Mouse (Mus musculus): ENCODE data around the gene Ptpn21. TPM values are rescaled to one million over a fixed set of nuclear protein-coding genes. Genes with fewer than 3 reads are reported as not detected.

Ptpn21 gene
- polyA plus RNA-seq, 1 experiment from 2014 or later: 6.4 TPM

DNA sequence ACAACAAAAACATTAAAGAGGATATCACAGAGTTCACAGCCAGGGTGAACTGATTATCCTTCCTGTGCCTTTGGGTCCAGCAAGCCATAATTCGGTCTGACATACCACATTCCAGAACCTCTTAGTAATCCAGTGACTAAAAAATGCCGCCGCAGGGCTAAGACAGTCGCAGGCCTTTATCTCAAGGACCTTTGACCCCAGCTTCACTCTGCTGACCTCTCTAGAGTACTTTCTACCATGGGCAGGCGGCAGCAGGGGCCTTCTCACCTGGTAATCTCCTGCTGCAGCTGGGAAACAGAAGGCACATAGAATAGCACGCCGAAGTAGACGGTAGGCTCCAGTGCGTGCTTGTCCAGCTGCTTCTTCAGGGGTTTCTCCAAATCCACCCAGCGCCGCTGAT is 22.4 kb downstream of the Ptpn21 start:
- Histone ChIP-seq H3K4me3 (ENCODE audit: low read depth, low read length) (no peak overlapping the region), H3K4me1 (replicated peaks; ENCODE audit: control insufficient read depth, insufficient read depth, low read length) (no peaks in the 10 kb centered on the region), H3K4me2 (replicated peaks; ENCODE audit: low read depth, low read length) (no peak overlapping the region), H3K27me3 (ENCODE audit: control insufficient read depth, insufficient read depth, low read length) (no peaks in the 10 kb centered on the region), H3K27ac (ENCODE audit: low read depth, low read length) (no peak overlapping the region), H3K36me3 (ENCODE audit: control insufficient read depth, insufficient read depth, low read length) (no peaks in the 10 kb centered on the region), H3K9me3 (ENCODE audit: control insufficient read depth, low read length) (no peaks in the 10 kb centered on the region), H3K9ac (ENCODE audit: low read depth, low read length) (no peak overlapping the region)
- 24% methylated on average over 11 of the region's 11 CpGs for WGBS
- ATAC-seq (ENCODE audit: low FRiP score) (no peak), DNase-seq (ENCODE audit: low spot score) (no peak)

DNA sequence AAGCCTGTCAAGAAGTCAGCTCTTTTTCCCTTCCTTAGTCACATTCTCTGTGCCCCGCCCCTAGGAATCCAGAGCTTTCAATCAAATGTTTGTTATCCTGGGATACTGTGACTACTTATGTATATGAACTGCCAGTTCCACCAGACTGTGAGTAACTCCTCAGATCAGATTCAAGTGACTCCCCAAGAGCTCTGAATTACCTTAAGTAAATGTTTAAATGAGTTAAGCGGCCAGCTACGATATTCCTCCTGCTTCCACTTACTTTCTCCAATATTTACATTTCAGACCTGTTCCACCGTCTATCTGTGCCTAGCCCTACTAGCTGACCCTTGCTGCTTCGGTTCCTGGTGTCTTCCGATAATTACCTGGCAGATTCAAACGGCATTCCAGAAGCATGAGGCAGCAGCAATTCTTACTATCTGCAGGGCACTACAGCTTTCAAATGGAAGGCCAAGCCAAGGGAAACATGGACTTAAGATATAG is 23.5 kb downstream of the Ptpn21 start:
- Histone ChIP-seq H3K9me3 (ENCODE audit: control insufficient read depth, low read length) (no peaks in the 10 kb centered on the region), H3K27me3 (ENCODE audit: control insufficient read depth, insufficient read depth, low read length) (no peaks in the 10 kb centered on the region), H3K4me1 (replicated peaks; ENCODE audit: control insufficient read depth, insufficient read depth, low read length) (no peaks in the 10 kb centered on the region), H3K9ac (ENCODE audit: low read depth, low read length) (no peak overlapping the region), H3K36me3 (ENCODE audit: control insufficient read depth, insufficient read depth, low read length) (no peaks in the 10 kb centered on the region), H3K4me3 (ENCODE audit: low read depth, low read length) (no peak overlapping the region), H3K27ac (ENCODE audit: low read depth, low read length) (no peak overlapping the region), H3K4me2 (replicated peaks; ENCODE audit: low read depth, low read length) (no peak overlapping the region)
- 63% methylated on average over 7 of the region's 7 CpGs for WGBS
- ATAC-seq (ENCODE audit: low FRiP score) (no peak), DNase-seq (ENCODE audit: low spot score) (peak; percentile 14)

DNA sequence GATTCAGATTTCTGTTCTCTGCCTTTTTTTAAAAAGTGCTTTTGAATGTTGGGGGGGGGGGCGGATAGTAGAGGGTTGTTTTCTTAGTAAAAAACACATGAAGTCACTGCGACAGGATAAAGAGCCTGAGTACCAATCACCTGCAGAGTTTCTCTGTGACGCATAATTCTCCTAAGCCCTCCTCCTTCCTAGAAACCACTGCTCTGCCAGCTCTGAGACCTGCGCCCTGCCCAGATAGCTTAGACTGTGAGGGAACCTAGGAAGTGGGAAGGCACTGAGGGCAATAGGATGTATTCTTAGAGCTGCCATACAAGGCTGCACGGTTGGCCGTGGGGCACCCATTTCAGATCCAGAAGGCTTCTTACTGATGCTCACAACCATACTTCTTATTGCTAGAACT is 24.4 kb downstream of the Ptpn21 start:
- Histone ChIP-seq H3K27ac (ENCODE audit: low read depth, low read length) (no peak overlapping the region), H3K4me1 (replicated peaks; ENCODE audit: control insufficient read depth, insufficient read depth, low read length) (no peaks in the 10 kb centered on the region), H3K36me3 (ENCODE audit: control insufficient read depth, insufficient read depth, low read length) (no peaks in the 10 kb centered on the region), H3K27me3 (ENCODE audit: control insufficient read depth, insufficient read depth, low read length) (no peaks in the 10 kb centered on the region), H3K9me3 (ENCODE audit: control insufficient read depth, low read length) (no peaks in the 10 kb centered on the region), H3K9ac (ENCODE audit: low read depth, low read length) (no peak overlapping the region), H3K4me3 (ENCODE audit: low read depth, low read length) (no peak overlapping the region), H3K4me2 (replicated peaks; ENCODE audit: low read depth, low read length) (no peak overlapping the region)
- WGBS: 67% methylated on average over 6 of the region's 6 CpGs
- DNase-seq (ENCODE audit: low spot score): no peak
- ATAC-seq (ENCODE audit: low FRiP score): no peak

DNA sequence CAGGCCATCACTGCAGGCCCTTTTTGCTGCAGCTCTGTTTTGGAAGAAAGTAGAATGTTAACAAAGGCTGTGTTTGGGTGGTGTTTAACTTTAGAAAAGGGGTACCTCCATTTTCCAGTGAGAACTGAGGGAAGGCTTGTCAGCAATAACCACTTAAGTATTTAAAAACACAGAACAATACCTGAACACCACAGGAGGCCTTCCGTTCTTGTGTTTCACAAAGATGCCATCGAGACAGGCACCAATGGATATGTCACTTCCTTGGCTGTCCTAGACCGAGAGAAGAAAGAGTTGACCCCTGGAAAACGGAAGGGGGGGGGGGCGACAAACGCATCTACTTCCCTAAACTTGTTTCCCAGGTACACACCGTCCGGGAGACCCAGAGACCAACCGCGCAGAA is 33.2 kb downstream of the Ptpn21 start:
- Histone ChIP-seq H3K9ac (ENCODE audit: low read depth, low read length) (no peak overlapping the region), H3K9me3 (ENCODE audit: control insufficient read depth, low read length) (no peaks in the 10 kb centered on the region), H3K4me1 (replicated peaks; ENCODE audit: control insufficient read depth, insufficient read depth, low read length) (no peaks in the 10 kb centered on the region), H3K4me2 (replicated peaks; ENCODE audit: low read depth, low read length) (no peak overlapping the region), H3K36me3 (ENCODE audit: control insufficient read depth, insufficient read depth, low read length) (no peaks in the 10 kb centered on the region), H3K27me3 (ENCODE audit: control insufficient read depth, insufficient read depth, low read length) (no peaks in the 10 kb centered on the region), H3K27ac (ENCODE audit: low read depth, low read length) (no peak overlapping the region), H3K4me3 (ENCODE audit: low read depth, low read length) (no peak overlapping the region)
- DNase-seq (ENCODE audit: low spot score) (no peak), ATAC-seq (ENCODE audit: low FRiP score) (no peak)
- WGBS: 80% methylated on average over 10 of the region's 10 CpGs

DNA sequence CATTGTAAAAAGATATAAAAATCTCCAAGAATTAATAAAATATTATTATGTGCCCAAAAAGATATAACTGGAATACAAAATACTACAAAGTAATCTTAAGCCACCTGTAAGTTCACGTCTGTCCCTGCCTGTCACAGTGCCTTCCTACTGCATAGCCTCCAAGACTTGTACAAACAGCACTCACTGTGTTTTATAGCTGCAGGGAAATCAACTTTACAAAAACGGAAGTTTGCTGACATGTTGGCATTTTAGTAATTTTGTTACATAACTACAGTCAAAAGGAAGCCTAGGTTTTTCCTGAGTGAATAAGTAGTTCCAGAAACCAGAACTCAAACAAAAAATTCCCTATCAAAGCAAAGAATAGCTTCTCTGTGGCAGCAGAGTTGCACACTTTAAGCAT is 33.7 kb downstream of the Ptpn21 start:
- Histone ChIP-seq H3K9me3 (ENCODE audit: control insufficient read depth, low read length) (no peaks in the 10 kb centered on the region), H3K4me1 (replicated peaks; ENCODE audit: control insufficient read depth, insufficient read depth, low read length) (no peaks in the 10 kb centered on the region), H3K4me3 (ENCODE audit: low read depth, low read length) (no peak overlapping the region), H3K27me3 (ENCODE audit: control insufficient read depth, insufficient read depth, low read length) (no peaks in the 10 kb centered on the region), H3K27ac (ENCODE audit: low read depth, low read length) (no peak overlapping the region), H3K9ac (ENCODE audit: low read depth, low read length) (no peak overlapping the region), H3K36me3 (ENCODE audit: control insufficient read depth, insufficient read depth, low read length) (no peaks in the 10 kb centered on the region), H3K4me2 (replicated peaks; ENCODE audit: low read depth, low read length) (no peak overlapping the region)
- 86% methylated on average over 2 of the region's 2 CpGs for WGBS
- DNase-seq (ENCODE audit: low spot score) (no peak), ATAC-seq (ENCODE audit: low FRiP score) (no peak)

DNA sequence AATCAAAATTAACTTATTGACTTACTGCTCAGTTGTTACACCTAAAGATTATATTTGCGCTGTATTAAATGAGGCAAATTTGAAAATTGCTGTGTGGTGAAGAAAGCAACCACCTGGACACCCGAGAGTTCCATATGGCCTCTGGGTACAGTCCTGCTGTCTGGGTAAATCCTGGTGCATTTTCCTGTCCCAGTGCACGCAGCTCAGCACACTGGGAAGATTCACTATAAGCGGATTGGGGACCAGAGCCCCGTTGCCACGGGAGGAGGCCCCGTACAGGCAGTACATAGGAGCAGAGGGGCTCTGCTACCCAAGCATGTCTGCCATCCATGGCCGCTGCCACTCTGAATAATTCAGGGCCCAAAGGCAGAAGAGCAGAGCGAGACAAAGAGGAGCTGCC is 35.6 kb downstream of the Ptpn21 start:
- Histone ChIP-seq H3K9me3 (ENCODE audit: control insufficient read depth, low read length) (no peaks in the 10 kb centered on the region), H3K27ac (ENCODE audit: low read depth, low read length) (no peak overlapping the region), H3K4me2 (replicated peaks; ENCODE audit: low read depth, low read length) (no peak overlapping the region), H3K4me3 (ENCODE audit: low read depth, low read length) (no peak overlapping the region), H3K4me1 (replicated peaks; ENCODE audit: control insufficient read depth, insufficient read depth, low read length) (no peaks in the 10 kb centered on the region), H3K36me3 (ENCODE audit: control insufficient read depth, insufficient read depth, low read length) (no peaks in the 10 kb centered on the region), H3K9ac (ENCODE audit: low read depth, low read length) (no peak overlapping the region), H3K27me3 (ENCODE audit: control insufficient read depth, insufficient read depth, low read length) (no peaks in the 10 kb centered on the region)
- ATAC-seq (ENCODE audit: low FRiP score) (no peak), DNase-seq (ENCODE audit: low spot score) (no peak)
- WGBS: 87% methylated on average over 9 of the region's 9 CpGs

DNA sequence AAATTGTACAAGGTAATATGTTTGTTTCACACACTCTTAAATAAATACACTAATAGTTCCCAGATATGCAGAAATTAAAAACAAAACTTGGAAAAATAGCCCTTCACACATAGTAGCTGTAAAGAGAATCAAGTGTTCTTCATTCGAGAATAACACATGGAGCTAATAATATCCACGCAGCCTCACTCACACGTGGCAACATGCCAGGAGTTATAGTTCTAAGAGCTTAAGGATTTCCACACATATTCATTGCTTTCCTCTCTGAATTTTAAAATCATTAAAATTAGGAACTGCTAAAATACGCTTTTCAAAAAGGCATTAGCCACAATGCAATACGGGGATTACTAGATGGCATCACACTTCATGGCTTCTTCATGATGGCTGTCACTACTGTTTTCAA is 40.0 kb downstream of the Ptpn21 start:
- H3K4me3 ChIP-seq (ENCODE audit: low read depth, low read length): no peak overlapping the region
- H3K4me1 ChIP-seq (replicated peaks; ENCODE audit: control insufficient read depth, insufficient read depth, low read length): no peaks in the 10 kb centered on the region
- no peak overlapping the region for H3K27ac ChIP-seq (ENCODE audit: low read depth, low read length)
- H3K4me2 ChIP-seq (replicated peaks; ENCODE audit: low read depth, low read length): no peak overlapping the region
- no peaks in the 10 kb centered on the region for H3K36me3 ChIP-seq (ENCODE audit: control insufficient read depth, insufficient read depth, low read length)
- DNase-seq (ENCODE audit: low spot score) (no peak), ATAC-seq (ENCODE audit: low FRiP score) (no peak)
- no peak overlapping the region for H3K9ac ChIP-seq (ENCODE audit: low read depth, low read length)
- H3K27me3 ChIP-seq (ENCODE audit: control insufficient read depth, insufficient read depth, low read length): no peaks in the 10 kb centered on the region
- WGBS: 92% methylated on average over 5 of the region's 5 CpGs
- no peaks in the 10 kb centered on the region for H3K9me3 ChIP-seq (ENCODE audit: control insufficient read depth, low read length)

DNA sequence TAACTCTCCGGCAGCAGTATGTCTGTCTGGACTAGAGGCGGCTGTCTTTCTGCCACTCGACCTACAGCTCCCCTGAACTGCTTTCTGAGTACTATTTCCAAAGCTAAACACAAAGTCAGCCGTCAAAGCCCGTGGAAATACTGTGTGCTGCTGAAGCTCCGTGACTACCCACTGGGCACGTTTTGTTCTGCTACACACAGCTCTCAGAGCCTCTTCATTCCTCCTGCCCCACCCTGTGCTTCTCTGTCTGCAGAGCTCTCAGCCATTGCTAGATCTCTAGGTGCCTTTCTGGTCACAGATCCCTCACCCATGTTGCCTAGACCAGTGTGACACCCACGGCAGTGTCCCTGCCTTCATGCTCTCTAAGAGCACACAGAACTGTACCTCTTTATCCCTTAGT is 47.0 kb downstream of the Ptpn21 start:
- Histone ChIP-seq H3K4me3 (ENCODE audit: low read depth, low read length) (no peak overlapping the region), H3K36me3 (ENCODE audit: control insufficient read depth, insufficient read depth, low read length) (no peaks in the 10 kb centered on the region), H3K27me3 (ENCODE audit: control insufficient read depth, insufficient read depth, low read length) (no peaks in the 10 kb centered on the region), H3K9ac (ENCODE audit: low read depth, low read length) (no peak overlapping the region), H3K4me2 (replicated peaks; ENCODE audit: low read depth, low read length) (no peak overlapping the region), H3K27ac (ENCODE audit: low read depth, low read length) (no peak overlapping the region), H3K4me1 (replicated peaks; ENCODE audit: control insufficient read depth, insufficient read depth, low read length) (no peaks in the 10 kb centered on the region), H3K9me3 (ENCODE audit: control insufficient read depth, low read length) (no peaks in the 10 kb centered on the region)
- ATAC-seq (ENCODE audit: low FRiP score) (no peak), DNase-seq (ENCODE audit: low spot score) (no peak)
- WGBS: 87% methylated on average over 8 of the region's 8 CpGs

DNA sequence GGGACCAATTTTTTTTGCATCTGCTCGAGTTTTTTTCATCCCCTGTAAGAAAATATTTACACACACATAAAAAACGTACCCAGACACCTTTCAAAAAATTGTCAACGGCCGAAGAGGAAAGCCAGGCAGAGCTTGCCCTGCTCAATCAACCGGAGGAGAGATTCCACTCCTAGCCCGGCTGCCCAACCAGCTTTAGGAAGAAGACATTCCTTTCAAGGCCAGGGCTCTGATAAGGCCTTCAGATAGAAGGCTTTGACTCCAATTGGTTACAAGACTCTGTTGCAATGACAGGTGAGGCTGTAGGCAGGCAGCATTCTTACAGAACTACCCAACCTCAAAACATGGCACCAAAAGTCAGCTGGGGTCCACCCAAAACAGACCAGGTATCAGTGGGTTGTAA is 53.6 kb downstream of the Ptpn21 start:
- Histone ChIP-seq H3K9ac (ENCODE audit: low read depth, low read length) (no peak overlapping the region), H3K4me1 (replicated peaks; ENCODE audit: control insufficient read depth, insufficient read depth, low read length) (no peaks in the 10 kb centered on the region), H3K36me3 (ENCODE audit: control insufficient read depth, insufficient read depth, low read length) (no peaks in the 10 kb centered on the region; the same call in 1 of the 2 replicates), H3K4me2 (replicated peaks; ENCODE audit: low read depth, low read length) (no peak overlapping the region), H3K9me3 (ENCODE audit: control insufficient read depth, low read length) (no peaks in the 10 kb centered on the region), H3K27ac (ENCODE audit: low read depth, low read length) (no peak overlapping the region), H3K4me3 (ENCODE audit: low read depth, low read length) (no peak overlapping the region), H3K27me3 (ENCODE audit: control insufficient read depth, insufficient read depth, low read length) (no peaks in the 10 kb centered on the region)
- WGBS: 83% methylated on average over 6 of the region's 6 CpGs
- DNase-seq (ENCODE audit: low spot score) (no peak), ATAC-seq (ENCODE audit: low FRiP score) (no peak)

Measured in hindbrain, embryonic 11.5 days (tissue).